Mouse (Mus musculus) midbrain, embryonic 15.5 days (tissue): ENCODE measurements at regions not wholly inside any gene's neighbourhood (a gene's known extent, or its start where the extent isn't known, plus 50 kb on each side); places are given as distances from the start of the nearest gene placed in this dataset.

Experiments used
- ATAC-seq: fragments of 200-750 bp; cut with Nextera tagmentation; replicated peaks from 2 replicates; pipeline ENCODE4 v1.8.0; 2017; ENCODE audit warnings: moderate TSS enrichment
- H3K27ac ChIP-seq: fragments of 300-500 bp; sonication (generic); 2 replicates; pipeline ENCODE4 v1.5.1; 2015; ENCODE audit warnings: mild to moderate bottlenecking, inconsistent platforms
- H3K27me3 ChIP-seq: fragments of 300-500 bp; sonication (generic); replicated peaks from 2 replicates; pipeline ENCODE4 v1.6.1; 2015; ENCODE audit warnings: inconsistent platforms
- H3K36me3 ChIP-seq: fragments of 300-500 bp; sonication (generic); replicated peaks from 2 replicates; pipeline ENCODE4 v1.6.1; 2015; ENCODE audit warnings: inconsistent platforms
- H3K4me1 ChIP-seq: fragments of 300-500 bp; sonication (generic); 2 replicates; pipeline ENCODE4 v1.6.1; 2015; ENCODE audit warnings: inconsistent platforms
- H3K4me2 ChIP-seq: fragments of 300-500 bp; sonication (generic); 2 replicates; pipeline ENCODE4 v1.6.1; 2015; ENCODE audit warnings: inconsistent platforms, mild to moderate bottlenecking, moderate library complexity
- H3K4me3 ChIP-seq: fragments of 300-500 bp; sonication (generic); 2 replicates; pipeline ENCODE4 v1.5.1; 2015; ENCODE audit warnings: mild to moderate bottlenecking, inconsistent platforms
- H3K9ac ChIP-seq: fragments of 300-500 bp; sonication (generic); 2 replicates; pipeline ENCODE4 v1.6.1; 2015; ENCODE audit warnings: mild to moderate bottlenecking, inconsistent platforms
- H3K9me3 ChIP-seq: fragments of 300-500 bp; sonication (generic); 2 replicates; pipeline ENCODE4 v1.6.1; 2016; ENCODE audit warnings: inconsistent platforms
- WGBS: fragments of 180-500 bp; shearing (Covaris S2); methylation state at CpG from one replicate; pipeline ENCODE4 v1.1.7; 2015; ENCODE audit warnings: mixed read lengths; 5-methylcytosine and 5-hydroxymethylcytosine counted together

GRCm38 (mm10) chr3:147967866-147968265 is 1022.5 kb downstream of the Adgrl2 start:
- H3K4me2 ChIP-seq = peak overlapping the region; percentile 19; the same call in 1 of the 2 replicates
- no peak overlapping the region for H3K9ac ChIP-seq
- WGBS = 15% methylated on average over 9 of the region's 9 CpGs
- no peaks in the 10 kb centered on the region for H3K36me3 ChIP-seq
- H3K27ac ChIP-seq = peak overlapping the region; percentile 35
- no peak overlapping the region for H3K4me3 ChIP-seq
- H3K4me1 ChIP-seq = peaks cover 32% of the 10 kb centered on the region
- H3K27me3 ChIP-seq = no peaks in the 10 kb centered on the region
- peak; percentile 83 for ATAC-seq
- no peaks in the 10 kb centered on the region for H3K9me3 ChIP-seq

- ATAC-seq = no peak
- H3K27me3 ChIP-seq = no peaks in the 10 kb centered on the region
- no peak overlapping the region for H3K9ac ChIP-seq
- peak overlapping the region; percentile 35 for H3K27ac ChIP-seq
- H3K36me3 ChIP-seq = no peaks in the 10 kb centered on the region
- H3K4me3 ChIP-seq = no peak overlapping the region
- 0 out of 2 replicates have a peak overlapping the region, but pooled peaks have one; percentile 19 for H3K4me2 ChIP-seq
- WGBS = 42% methylated on average over 3 of the region's 3 CpGs
- no peaks in the 10 kb centered on the region for H3K9me3 ChIP-seq
- peaks cover 32% of the 10 kb centered on the region for H3K4me1 ChIP-seq
These were observed 1023.1 kb downstream of the Adgrl2 start for GRCm38 (mm10) chr3:147967261-147967660.

GRCm38 (mm10) chr3:147966827-147967226 is 1023.5 kb downstream of the Adgrl2 start:
- H3K4me2 ChIP-seq = no peak overlapping the region
- H3K36me3 ChIP-seq = no peaks in the 10 kb centered on the region
- 0 out of 2 replicates have a peak, but pooled peaks have one; percentile 17 for ATAC-seq

GRCm38 (mm10) chr3:147966379-147966778 is 1024.0 kb downstream of the Adgrl2 start:
- Histone ChIP-seq H3K27ac (peak overlapping the region; percentile 35), H3K27me3 (no peaks in the 10 kb centered on the region), H3K9ac (no peak overlapping the region), H3K4me3 (no peak overlapping the region), H3K36me3 (no peaks in the 10 kb centered on the region), H3K4me2 (no peak overlapping the region; the same call in 1 of the 2 replicates), H3K4me1 (peaks cover 32% of the 10 kb centered on the region), H3K9me3 (no peaks in the 10 kb centered on the region)
- peak; percentile 69 for ATAC-seq
- 26% methylated on average over 12 of the region's 12 CpGs for WGBS

More at GRCm38 (mm10) chr3:147966827-147967226, 1023.5 kb downstream of the Adgrl2 start:
- peaks cover 32% of the 10 kb centered on the region for H3K4me1 ChIP-seq
- H3K27ac ChIP-seq = peak overlapping the region; percentile 35
- WGBS = 62% methylated on average over 8 of the region's 8 CpGs
- H3K9ac ChIP-seq = no peak overlapping the region
- H3K9me3 ChIP-seq = no peaks in the 10 kb centered on the region
- no peak overlapping the region for H3K4me3 ChIP-seq
- H3K27me3 ChIP-seq = no peaks in the 10 kb centered on the region

- Histone ChIP-seq H3K4me2 (no peak overlapping the region), H3K36me3 (no peaks in the 10 kb centered on the region), H3K4me1 (peaks cover 32% of the 10 kb centered on the region), H3K9me3 (no peaks in the 10 kb centered on the region), H3K27ac (no peak overlapping the region; the same call in 1 of the 2 replicates), H3K4me3 (no peak overlapping the region), H3K27me3 (no peaks in the 10 kb centered on the region), H3K9ac (no peak overlapping the region)
- WGBS = 15% methylated on average over 13 of the region's 13 CpGs
- no peak for ATAC-seq
These were observed 1026.5 kb downstream of the Adgrl2 start for GRCm38 (mm10) chr3:147963698-147964476.

- Histone ChIP-seq H3K4me2 (no peak overlapping the region), H3K9me3 (no peaks in the 10 kb centered on the region), H3K9ac (no peak overlapping the region), H3K36me3 (no peaks in the 10 kb centered on the region), H3K4me3 (no peak overlapping the region), H3K27me3 (no peaks in the 10 kb centered on the region), H3K4me1 (no peaks in the 10 kb centered on the region), H3K27ac (no peak overlapping the region)
- no peak for ATAC-seq
- 74% methylated on average over 13 of the region's 13 CpGs for WGBS
These were observed 1042.2 kb downstream of the Adgrl2 start for GRCm38 (mm10) chr3:147948041-147948592.

GRCm38 (mm10) chr3:147943314-147943713 is 1047.0 kb downstream of the Adgrl2 start:
- no peaks in the 10 kb centered on the region for H3K36me3 ChIP-seq
- no peak overlapping the region for H3K4me3 ChIP-seq
- ATAC-seq = no peak
- H3K9ac ChIP-seq = no peak overlapping the region
- no peaks in the 10 kb centered on the region for H3K27me3 ChIP-seq
- no peak overlapping the region for H3K27ac ChIP-seq
- 74% methylated on average over 4 of the region's 4 CpGs for WGBS
- no peak overlapping the region for H3K4me2 ChIP-seq
- no peaks in the 10 kb centered on the region for H3K9me3 ChIP-seq
- no peaks in the 10 kb centered on the region for H3K4me1 ChIP-seq

- H3K4me1 ChIP-seq = no peaks in the 10 kb centered on the region
- H3K27me3 ChIP-seq = no peaks in the 10 kb centered on the region
- no peak for ATAC-seq
- H3K4me2 ChIP-seq = no peak overlapping the region
- 77% methylated on average over 6 of the region's 6 CpGs for WGBS
- no peak overlapping the region for H3K27ac ChIP-seq
- no peak overlapping the region for H3K9ac ChIP-seq
- H3K4me3 ChIP-seq = no peak overlapping the region
- H3K36me3 ChIP-seq = no peaks in the 10 kb centered on the region
- H3K9me3 ChIP-seq = no peaks in the 10 kb centered on the region
These were observed 1059.5 kb downstream of the Adgrl2 start for GRCm38 (mm10) chr3:147930811-147931251.

- Histone ChIP-seq H3K4me3 (no peak overlapping the region), H3K27me3 (no peaks in the 10 kb centered on the region), H3K27ac (no peak overlapping the region), H3K9me3 (no peaks in the 10 kb centered on the region), H3K4me2 (no peak overlapping the region), H3K9ac (no peak overlapping the region), H3K36me3 (no peaks in the 10 kb centered on the region), H3K4me1 (no peaks in the 10 kb centered on the region)
- 97% methylated on average over 2 of the region's 2 CpGs for WGBS
- ATAC-seq = no peak
These were observed 1068.0 kb downstream of the Ttll7 start for GRCm38 (mm10) chr3:147920181-147920580.

- Histone ChIP-seq H3K4me1 (no peaks in the 10 kb centered on the region), H3K9ac (no peak overlapping the region), H3K36me3 (no peaks in the 10 kb centered on the region), H3K27ac (no peak overlapping the region), H3K4me3 (no peak overlapping the region), H3K4me2 (no peak overlapping the region), H3K27me3 (no peaks in the 10 kb centered on the region), H3K9me3 (no peaks in the 10 kb centered on the region)
- ATAC-seq = no peak
- WGBS = 83% methylated on average over 3 of the region's 3 CpGs
These were observed 1067.5 kb downstream of the Ttll7 start for GRCm38 (mm10) chr3:147919701-147920100.

GRCm38 (mm10) chr3:147919146-147919545 is 1067.0 kb downstream of the Ttll7 start:
- no peak overlapping the region for H3K9ac ChIP-seq
- H3K4me1 ChIP-seq = no peaks in the 10 kb centered on the region
- H3K9me3 ChIP-seq = no peaks in the 10 kb centered on the region
- H3K36me3 ChIP-seq = no peaks in the 10 kb centered on the region
- no peaks in the 10 kb centered on the region for H3K27me3 ChIP-seq
- WGBS = 87% methylated on average over 4 of the region's 4 CpGs
- H3K27ac ChIP-seq = no peak overlapping the region
- H3K4me3 ChIP-seq = no peak overlapping the region
- no peak overlapping the region for H3K4me2 ChIP-seq
- ATAC-seq = no peak

- H3K27ac ChIP-seq = no peak overlapping the region
- H3K9me3 ChIP-seq = no peaks in the 10 kb centered on the region
- no peak overlapping the region for H3K4me3 ChIP-seq
- WGBS = 62% methylated on average over 1 of the region's 1 CpGs
- H3K27me3 ChIP-seq = no peaks in the 10 kb centered on the region
- no peak for ATAC-seq
- no peaks in the 10 kb centered on the region for H3K36me3 ChIP-seq
- no peak overlapping the region for H3K4me2 ChIP-seq
- no peak overlapping the region for H3K9ac ChIP-seq
- H3K4me1 ChIP-seq = no peaks in the 10 kb centered on the region
These were observed 1044.6 kb downstream of the Ttll7 start for GRCm38 (mm10) chr3:147896751-147897150.

GRCm38 (mm10) chr3:147891682-147892081 is 1039.5 kb downstream of the Ttll7 start:
- Histone ChIP-seq H3K4me3 (no peak overlapping the region), H3K27ac (no peak overlapping the region), H3K4me2 (no peak overlapping the region), H3K36me3 (no peaks in the 10 kb centered on the region), H3K4me1 (no peaks in the 10 kb centered on the region), H3K9ac (no peak overlapping the region), H3K27me3 (no peaks in the 10 kb centered on the region), H3K9me3 (no peaks in the 10 kb centered on the region)
- 75% methylated on average over 5 of the region's 5 CpGs for WGBS
- no peak for ATAC-seq
